Mouse (Mus musculus): ENCODE data around the gene Cebpe.

DNA sequence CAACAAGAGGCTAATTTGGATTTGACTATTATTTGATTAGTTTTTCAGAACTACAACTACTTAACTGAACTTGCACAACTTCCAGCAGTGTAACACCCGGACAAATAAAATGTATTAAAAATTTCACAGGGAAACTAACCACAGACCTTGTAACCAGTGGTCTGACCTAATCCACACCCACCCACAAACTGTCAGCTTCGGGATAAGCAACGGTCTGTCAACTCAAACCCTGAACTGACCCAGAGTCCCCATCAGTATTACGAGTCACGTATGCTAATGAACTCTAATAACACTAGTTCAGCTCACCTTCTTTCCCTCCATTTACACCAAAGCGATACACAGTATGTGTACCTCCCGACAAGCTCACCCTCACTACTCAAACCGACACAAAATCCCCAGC lies 26.5 kb downstream of the Cebpe start:
- no peak for TF ChIP-seq CTCF (IDR thresholded peaks at IDR 0.05)
- TF ChIP-seq POLR2A (IDR thresholded peaks at IDR 0.05; ENCODE audit: insufficient read depth, low read depth, low read length): no peak

Data from heart, adult 2 months (tissue).